Mouse (Mus musculus): ENCODE results near the gene Cd1d1. TPM values are rescaled to one million over a fixed set of nuclear protein-coding genes. Genes with fewer than 3 reads are reported as not detected.

Gene Cd1d1
- 92.2 to 115 TPM (median 100 TPM) in 4 replicates for total RNA-seq (2023)

GRCm38 (mm10) chr3:86999415-86999740 is at the start of gene Cd1d1:
Cd1d1 (minus strand) TSS chr3:86999441.

Other genes with a start within 250 kb of the Cd1d1 start
- gene Dclk2, start 78.6 kb downstream of the Cd1d1 start, total RNA-seq (2023) = 57.6 to 68.0 TPM (median 59.8 TPM) in 4 replicates
- not detected in 4 replicates for gene Kirrel, start 175.3 kb upstream of the Cd1d1 start, total RNA-seq (2023)